Mouse (Mus musculus) lung, adult 18-20 months (tissue): ENCODE data around the gene Gsto2.
A peak's percentile ranks its signal among the peaks of the same experiment; 100 is the strongest.

Source experiments
- DNase-seq, 2 experiments: peaks; one replicate each; pipeline ENCODE4 v3.0.0; 2022; ENCODE audit warnings: mixed read lengths in 2 of 2

Gsto2 gene

DNA sequence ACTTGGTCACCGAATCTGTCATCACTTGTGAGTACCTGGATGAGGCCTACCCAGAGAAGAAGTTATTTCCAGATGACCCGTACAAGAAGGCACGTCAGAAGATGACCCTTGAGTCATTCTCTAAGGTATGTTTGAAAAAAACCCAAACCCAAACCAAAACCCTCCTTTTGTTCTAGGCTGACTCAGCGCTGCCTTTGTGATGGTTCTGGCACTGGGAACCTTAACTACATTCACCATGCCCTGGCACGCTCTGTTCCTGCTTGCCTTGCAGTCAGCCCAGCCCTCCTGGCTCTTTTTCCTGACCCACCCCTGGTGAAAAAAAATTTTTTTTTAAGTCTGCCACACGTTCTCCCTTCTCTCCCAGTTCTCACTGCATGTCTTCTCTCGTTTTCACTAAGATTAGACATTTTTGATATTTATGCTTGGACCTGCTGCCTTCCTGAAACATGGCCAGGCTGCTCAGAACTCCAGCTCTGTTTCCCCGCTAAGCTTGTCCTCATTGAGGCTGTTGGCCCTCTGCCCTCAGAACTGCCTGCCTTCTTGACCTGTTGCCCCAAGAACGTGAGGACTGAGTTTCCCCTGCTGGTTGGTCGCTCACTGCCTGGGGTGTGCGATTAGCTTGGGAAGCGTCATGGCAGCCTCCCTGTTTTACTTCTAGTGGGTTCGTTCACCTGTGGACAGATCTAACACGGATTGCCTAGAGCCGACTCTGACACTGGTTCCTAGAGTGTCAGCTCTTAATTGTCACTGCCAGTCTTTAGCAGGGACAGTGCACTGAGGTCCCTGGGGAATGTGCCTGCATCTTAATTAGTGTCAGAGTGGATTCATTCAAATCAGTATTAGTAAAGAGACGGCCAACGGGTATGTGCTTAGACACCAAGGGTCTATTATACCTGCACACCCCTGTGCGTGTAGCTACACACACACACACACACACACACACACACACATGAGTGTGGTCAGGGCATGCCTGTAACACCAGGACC, 7.1 kb upstream of the Gsto2 start:
- DNase-seq, result peak; percentile 74 to 81

DNA sequence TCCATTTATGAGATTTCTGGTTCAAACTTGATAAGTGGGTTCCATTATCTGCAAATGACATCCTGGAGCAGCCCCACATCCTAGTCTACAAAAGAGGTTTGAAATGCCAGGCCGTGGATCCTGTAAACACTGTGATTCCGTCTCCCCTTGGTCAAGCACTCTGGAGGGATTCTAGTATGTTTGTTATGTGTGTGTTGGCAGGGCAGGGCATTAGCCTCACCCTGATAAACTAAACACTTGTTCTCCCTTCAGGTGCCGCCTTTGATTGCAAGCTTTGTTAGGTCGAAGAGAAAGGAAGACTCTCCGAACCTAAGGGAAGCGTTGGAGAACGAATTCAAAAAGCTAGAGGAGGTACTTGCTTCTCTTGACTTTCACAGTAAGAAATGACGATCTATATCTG, 6.2 kb upstream of the Gsto2 start:
- DNase-seq, result peak; percentile 53 to 64

DNA sequence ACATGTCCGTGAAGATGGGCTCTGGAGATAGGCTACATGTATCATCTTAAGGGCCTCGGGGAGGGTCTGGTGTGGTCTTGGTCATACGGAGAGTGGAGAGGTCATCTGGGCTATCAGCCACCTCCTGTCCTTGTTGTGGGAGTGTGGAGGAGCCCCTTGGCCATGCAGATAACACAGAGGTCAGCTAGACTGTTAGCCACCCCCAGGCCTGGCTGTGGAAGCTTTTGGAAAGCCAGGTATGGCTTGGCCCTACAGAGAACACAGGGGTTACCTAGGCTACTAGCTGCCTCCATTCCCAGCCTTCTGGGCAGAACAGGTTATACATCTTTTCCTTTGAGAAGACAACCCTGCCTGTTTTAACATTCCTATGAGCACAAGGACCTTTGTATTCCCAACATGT, 2.8 kb upstream of the Gsto2 start:
- no peak for DNase-seq

DNA sequence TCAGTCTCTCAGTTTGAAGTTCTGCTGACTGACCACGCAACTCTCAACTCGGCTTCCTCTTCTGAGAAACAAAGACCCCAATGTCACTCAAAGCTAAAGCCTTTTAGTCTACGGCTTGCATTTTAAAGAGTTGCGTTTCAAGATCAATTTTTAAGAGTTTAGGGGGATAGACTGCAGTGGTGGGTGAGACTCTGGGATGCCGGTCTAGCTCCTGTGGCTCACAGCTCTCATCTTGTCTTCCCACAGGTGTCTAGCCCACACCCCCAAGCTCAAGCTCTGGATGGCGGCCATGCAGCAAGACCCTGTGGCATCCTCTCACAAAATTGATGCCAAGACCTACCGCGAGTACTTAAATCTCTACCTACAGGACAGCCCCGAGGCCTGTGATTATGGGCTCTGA, 1.3 kb upstream of the Gsto2 start:
- no peak for DNase-seq

DNA sequence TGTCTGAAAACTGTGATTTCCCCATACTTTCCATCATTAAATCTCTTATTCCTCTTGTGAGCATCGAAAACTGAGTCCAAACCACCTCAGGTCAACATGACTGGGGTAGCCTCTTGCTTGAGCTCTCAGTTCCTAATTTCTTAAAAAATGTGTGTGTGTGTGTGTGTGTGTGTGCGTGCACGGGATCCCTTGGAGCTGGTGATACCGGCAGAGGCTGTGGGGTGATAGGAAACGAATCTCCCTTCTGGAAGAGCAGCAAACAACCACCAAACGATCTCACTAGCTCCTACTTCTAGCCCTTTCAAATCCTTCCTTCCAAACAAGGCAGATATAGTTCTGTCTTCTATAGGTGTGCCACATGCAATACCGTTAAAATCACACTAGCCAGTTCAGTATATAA, 613 bp upstream of the Gsto2 start:
- DNase-seq, result no peak

DNA sequence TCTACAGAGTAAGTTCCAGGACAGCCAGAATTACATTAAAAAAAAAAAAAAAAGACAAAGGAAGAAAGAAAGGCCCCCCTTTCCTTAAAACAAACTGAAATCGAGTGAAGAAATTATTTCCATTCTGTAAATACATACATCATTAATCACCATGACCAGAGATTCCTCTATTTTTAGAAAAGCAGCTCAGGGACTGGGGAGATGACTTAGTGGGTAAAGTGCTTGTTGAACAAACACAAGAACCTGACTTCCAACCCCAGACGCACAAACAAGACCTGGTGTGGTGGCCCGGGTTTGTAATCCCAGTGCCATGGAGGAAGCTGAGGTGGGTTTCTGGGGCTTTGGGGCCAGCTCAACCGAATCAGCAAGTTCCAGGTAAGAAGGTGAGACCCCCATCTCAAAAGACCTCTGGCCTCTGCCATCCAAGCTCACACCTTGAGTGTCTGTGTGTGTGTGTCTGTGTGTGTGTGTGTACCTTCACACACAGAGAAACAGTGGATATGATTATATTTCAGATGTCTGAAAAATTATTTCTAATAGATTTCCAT, 2.4 kb downstream of the Gsto2 start:
- DNase-seq, result no peak

DNA sequence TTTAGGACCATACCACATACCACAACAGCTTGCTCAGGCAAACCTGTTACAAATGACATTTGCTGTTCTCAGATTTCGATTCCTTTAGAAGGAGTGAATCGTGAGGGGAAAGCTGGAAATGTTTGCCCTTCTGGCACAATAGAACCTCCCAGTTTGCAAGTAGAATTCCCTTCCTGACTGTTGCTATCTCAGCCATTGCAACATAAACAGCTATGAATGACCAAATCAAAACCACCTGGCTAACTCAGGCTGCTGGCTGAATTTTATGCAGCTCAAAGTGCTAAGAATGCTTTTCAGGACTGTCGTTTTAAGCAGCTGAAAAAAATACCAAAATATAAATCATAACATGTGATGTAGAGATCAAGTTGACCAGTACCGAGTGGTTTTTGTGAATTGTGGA, 3.6 kb downstream of the Gsto2 start:
- DNase-seq, result no peak

DNA sequence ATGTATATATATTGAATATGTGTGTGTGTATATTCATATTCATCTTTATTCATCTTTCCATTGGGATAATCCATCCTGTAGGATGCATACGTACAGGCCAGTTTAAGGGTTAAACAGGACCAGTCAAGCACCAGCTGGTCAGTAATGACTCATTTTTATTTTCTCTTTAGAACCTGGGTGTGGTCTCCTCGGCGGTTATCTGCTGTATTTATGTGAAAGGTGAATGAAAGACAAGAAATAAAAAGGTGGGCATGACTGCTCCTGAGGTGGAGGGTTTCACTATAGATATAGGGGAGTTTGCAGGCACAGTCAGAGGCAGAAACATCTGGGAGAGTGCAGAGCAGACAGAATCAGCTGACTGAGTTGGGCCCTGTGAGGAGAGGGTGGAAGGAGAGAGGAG, 4.2 kb downstream of the Gsto2 start:
- no peak for DNase-seq

DNA sequence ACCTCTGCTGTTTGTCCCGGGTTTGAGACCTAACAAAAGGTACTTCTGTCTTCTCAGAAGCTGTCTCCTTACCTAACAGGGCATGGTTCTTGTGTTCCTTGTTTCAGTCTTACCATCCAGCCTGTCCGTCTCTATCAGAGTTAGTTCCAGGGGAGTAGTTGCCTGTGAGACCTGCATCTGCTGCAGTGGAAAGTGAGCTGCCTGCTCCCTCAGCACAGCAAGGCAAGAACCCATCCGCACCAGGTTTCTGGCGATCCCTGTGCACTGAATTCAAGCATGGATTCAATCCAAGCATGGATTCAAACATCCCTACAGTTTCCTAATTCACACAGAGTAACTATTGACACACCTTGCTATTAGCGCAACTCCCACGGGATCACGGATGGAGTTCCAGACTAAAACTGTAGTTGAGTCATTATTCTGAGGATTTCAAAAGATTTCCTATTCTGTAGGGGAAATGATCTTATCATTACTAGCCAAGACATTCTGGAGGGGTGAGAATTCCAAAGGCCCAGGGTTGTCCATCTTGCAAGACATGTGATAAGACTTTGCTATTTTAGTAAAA, 4.8 kb downstream of the Gsto2 start:
- DNase-seq, result no peak

DNA sequence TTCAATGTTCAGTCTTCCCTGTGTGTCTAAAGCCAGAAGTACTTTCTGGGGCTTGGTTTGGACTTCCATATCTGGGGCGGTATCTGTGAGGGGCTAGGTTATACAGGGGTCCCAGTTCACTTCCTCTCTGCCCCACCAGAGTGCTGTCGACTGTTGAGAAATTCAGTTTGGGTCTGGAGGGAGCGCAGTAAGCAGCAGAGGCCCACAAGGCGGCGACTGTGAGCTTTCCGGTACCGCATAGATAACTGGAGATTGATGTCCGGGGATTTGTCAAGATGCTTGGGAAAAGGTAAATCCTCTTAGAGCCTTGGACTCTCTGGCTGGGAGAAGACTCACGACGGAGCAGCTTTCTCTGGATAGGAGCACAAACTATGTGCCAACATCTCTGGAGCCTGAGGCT, 6.2 kb downstream of the Gsto2 start:
- DNase-seq, result no peak

DNA sequence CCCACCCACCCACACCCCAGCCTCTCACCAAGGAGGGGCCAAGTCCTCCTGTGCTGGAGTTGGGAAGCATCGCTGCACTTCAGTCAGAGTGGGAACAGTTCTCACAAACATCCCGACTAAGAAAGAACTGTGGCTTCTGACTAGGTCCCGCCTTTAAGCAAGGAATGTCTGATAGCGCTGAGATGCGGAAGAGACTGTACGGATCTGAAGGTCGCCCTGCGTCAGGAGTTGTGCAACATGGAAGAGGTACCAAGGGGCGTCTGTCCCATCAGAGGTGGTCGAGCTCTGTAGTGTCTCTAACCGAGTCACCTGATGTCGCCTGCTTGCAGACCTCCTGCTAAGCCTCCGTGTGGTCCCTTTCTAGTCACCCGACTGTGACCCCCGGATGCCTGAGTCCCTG, 10.9 kb downstream of the Gsto2 start:
- no peak for DNase-seq

DNA sequence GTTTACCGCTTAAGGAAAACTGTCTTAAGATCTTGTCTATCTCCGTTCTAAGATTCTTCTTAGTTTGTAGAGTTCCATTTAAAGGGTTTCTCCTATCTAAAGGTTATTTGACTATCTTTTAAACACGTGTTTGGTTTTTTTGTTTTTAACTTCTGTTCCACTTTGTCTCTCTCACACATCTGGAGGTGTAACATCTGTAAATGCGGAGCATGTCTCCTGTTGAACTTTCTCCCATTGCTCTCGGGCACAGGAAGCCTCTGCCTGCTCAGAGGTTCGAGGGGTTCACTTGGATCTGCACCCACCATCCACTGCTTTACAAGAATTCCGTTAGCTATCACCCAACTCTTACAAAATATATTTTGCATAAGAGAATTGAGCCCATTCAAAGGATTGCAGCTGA, 16.2 kb downstream of the Gsto2 start:
- DNase-seq, result no peak

DNA sequence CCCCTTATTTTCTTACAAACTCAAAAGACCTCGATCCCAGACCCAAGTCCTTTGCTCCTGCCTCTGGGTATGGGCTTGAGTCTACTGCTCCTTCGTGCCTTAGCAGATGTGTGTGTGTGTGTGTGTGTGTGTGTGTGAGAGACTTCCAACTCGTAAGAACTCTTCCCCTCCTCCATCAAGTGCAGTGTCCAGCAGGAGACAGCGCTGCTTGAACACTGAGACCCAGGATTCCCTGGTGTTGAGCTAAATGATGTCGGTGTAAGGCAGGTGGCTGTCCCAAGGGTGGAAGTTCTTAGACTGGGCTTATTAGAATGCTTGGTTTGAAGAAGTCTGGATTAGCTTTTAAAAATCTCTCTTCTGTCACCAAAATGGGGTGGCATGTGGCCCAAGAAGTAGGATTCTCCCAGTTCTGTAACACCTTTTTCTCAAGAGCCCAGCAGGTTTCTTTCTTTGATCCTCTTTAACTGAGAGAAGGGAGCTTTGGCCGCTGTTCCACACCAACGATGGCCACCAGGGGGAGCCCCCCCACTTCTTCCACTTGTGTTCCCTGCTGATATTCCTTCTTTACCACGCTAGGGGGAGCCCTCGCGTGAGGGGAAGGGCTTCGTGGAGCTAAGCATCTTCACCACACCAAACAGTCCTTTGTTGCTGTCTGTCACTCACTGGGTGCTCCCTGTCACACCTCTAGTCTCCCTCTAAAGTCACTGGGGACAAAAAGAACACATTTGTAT, 17.0 kb downstream of the Gsto2 start:
- peak; percentile 72 for DNase-seq

DNA sequence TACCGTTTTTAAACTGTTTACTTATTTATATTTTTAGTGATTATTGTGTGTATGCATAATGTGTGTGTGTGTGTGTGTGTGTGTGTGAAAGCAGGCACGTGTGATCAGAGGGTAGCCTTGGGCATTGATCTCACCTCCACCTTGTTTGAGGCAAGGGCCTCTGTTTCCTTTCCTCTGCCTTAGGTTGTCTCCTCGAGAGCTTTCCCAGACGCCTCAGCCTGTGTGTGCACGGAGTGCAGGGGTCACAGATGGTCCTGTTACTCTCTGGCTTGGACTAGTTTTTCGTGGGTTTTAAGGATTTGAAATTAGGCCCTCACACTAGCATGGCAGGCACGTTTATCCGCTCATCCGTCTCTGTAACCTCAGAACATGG, 17.5 kb downstream of the Gsto2 start:
- DNase-seq, result no peak

DNA sequence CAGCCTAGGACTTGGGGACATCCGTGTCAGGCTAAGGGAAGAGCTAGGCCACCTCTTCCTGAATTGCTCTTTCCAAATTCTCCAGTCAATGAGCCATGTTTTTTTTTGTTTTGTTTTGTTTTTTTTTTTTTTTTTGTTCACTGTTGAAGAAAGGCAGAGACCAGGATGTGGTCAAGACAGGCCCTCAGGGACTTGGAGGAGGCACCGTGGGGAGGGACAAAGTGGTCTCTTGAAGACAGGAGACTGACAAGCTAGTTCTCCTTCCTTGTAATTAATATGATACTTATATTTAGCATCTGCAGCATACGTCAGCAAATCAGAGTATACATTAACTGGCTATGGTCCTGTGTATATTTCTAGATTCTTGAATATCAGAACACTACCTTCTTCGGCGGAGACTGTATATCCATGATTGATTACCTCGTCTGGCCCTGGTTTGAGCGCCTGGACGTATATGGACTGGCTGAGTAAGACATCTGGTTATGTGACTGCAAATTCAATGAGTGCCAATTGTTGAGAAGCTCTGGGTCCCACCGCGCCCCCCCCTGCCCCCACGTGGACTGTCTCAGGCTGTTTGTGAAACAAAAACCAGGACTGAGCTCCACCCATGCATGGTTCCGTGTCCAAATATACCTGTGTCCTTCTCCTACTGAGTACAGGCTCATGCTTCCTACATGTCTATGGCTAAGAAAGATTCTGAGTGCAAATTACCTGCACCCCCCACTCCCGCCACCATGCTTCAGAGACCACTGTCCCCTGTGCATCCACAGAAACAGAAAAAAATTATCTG, 19.2 kb downstream of the Gsto2 start:
- no peak for DNase-seq

DNA sequence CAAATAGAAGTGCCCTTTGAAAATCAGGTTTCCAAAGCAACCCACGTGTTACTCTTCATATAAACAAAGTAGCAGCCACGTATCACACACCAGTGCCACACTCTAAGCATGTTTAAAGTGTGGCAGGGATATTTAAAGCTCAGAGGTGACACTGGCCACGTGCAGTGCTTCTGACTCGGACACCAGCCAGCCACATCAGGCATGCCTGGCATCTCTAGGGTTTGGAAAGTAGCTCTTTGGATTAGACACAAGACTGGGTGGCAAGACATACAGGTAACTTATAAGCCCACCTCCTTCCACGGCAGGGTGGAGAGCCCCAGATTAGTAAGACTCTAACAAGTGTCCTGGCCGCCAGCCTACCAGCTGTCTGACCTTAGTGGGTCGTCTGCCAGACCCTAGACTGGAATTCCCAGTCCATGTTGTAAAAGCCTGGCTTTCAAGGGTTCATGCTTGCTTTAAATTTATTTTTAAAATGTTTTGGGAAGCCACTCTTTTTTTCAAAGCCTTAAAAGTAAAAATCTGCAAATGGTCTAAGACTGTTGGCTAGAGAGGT, 19.9 kb downstream of the Gsto2 start:
- DNase-seq, result peak; percentile 70 to 71

DNA sequence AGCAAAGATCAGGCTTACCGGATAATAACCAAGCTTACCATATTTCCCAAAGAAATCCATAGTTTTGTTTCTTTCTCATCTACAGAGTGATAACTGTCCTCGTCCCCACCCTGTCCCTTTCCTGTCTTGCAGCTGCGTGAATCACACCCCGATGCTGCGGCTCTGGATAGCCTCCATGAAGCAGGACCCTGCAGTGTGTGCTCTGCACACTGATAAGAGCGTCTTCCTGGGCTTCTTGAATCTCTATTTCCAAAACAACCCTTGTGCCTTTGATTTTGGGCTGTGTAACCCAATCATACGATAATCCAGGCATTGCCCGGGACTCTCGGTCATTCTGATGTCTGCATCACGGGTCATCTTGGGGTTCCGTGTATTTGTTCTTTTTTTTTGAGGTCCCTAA, 20.6 kb downstream of the Gsto2 start:
- DNase-seq, result no peak

DNA sequence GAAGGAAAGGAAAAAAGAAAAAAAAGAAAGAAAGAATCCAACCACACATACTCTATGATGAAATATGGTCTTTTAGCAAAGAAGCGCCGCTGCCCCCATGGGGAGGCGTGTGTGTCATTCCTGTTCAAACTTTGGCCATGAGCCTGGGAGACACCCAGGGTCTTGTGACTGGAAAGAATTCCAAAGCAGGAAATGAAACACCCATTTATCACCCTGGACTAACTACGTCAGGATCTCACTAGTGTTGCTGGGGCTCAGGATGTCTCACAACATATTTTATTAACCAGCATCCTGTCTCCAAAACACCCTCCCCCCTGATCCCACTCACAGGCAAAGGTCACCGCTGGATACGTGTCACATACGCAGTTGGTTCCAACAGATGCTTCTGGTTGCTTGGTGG, 21.3 kb downstream of the Gsto2 start:
- peak; percentile 42 to 69 for DNase-seq

DNA sequence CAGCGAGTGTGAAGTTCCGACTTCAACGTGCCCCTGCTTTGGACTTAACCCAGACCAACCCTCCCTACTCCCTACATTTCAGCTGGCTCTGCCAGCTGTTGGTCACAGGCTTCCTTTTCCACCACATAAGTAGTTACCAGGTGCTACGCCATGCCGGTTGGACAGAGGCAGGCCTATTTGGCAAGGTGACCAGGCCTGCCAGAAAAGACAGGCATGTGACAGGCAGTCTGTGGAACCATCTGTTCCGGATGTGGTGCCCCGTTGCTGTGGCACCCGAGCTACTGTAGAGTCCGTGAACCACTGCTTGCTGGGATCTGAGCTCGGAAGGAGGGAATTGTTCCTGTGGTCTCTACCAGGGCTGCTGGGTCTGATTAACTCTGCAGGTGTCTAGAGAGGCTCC, 22.1 kb downstream of the Gsto2 start:
- peak; percentile 34 to 39 for DNase-seq

DNA sequence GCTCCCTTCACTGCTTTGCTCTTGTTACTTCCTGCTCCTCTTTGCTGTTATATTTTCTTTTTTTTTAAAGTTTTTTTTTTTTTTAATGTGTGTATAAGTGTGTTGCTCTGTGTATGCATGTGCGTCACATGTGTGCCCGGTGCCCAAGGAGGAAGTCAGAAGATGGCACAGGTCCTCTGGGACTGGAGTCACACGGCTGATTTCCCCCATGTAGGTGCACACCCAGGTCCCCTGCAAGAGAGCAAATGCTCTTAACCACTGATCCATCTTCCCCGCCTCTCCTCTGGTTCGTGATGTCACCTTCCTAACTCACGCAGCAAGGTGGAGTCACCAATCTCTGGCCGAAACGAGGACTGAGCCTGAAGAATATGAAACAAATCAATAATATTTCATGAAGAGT, 22.7 kb downstream of the Gsto2 start:
- no peak for DNase-seq

DNA sequence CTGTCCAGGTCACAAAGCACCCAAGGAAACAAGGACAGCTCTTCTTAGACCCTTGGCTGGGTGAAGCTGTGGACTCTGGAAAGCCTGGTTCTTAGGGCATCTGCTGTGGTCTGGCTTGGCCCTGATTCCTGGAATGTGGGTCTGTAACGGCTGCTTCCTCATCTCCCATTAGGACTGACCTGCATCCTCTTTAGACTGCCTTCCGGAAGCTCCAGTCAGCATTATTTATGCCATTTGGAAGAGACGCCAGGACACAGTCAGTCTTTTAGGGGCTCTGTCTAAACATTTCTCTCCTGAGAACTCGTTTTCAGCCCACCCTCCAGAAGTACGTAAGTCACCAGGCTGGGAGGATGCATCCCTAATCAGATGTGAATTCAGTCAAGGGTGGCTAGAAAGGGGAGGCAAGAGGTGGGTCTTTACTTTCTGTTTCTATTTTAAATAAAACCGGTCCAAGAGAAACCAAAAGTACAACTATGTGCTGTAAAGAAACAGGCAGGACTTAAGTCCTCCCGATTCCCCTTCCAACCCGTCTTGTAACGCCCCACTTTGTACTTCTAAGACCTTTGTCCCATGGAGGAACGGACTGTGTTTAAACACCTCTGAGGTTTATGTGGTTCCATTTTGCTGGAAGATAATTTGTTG, 25.3 kb downstream of the Gsto2 start:
- peak in 1 of 2 experiments; percentile 31 for DNase-seq
